Comparison of ENCODE assay signal across 10 mouse cellular contexts in genomic region chr8:47082201-47083027, GRCm38 (mm10).
DNase-seq lines count a peak whose midpoint lies in the region; ATAC-seq and TF ChIP-seq lines count a peak whose summit lies in the region.
"Had no signal": no experiment of that assay in that cellular context is flagged by ENCODE, and none has a peak within 500 bp of the region (broad histone marks: within the 10 kb centered on the region; RNA-seq: fewer than 3 reads in every experiment).

No protein-coding gene starts in this region.

- H3K9ac ChIP-seq in midbrain, embryonic 11.5 days (ENCODE audit: low read length), result no peak overlapping the region
- H3K9ac ChIP-seq: neural tube, embryonic 12.5 days had no signal

- no peak for TF ChIP-seq CTCF in small intestine, adult 2 months (IDR thresholded peaks at IDR 0.05; ENCODE audit: extremely low read depth, insufficient read length, insufficient replicate concordance, low read depth, low read length)

- H3K4me1 ChIP-seq in small intestine, adult 2 months (ENCODE audit: control insufficient read depth, insufficient read depth, insufficient read length, low read length), result no peaks in the 10 kb centered on the region
- no peaks in the 10 kb centered on the region for H3K4me1 ChIP-seq in midbrain, embryonic 11.5 days (ENCODE audit: control insufficient read depth, insufficient read depth, low read length)
- H3K4me1 ChIP-seq: neural tube, embryonic 12.5 days had no signal

- ATAC-seq in midbrain, embryonic 11.5 days (ENCODE audit: low FRiP score), result no peak
- ATAC-seq in monocyte, adult 5-6 weeks (replicated peaks; ENCODE audit: insufficient number of reproducible peaks, low FRiP score, low TSS enrichment, poor library complexity, severe bottlenecking), result no peak

- peak; percentile 83 for DNase-seq in heart, adult 11 months
- no peak for DNase-seq in heart, adult 8-10 months (ENCODE audit: low spot score)
- DNase-seq in ovary, postnatal 36 days (ENCODE audit: low spot score), result peak; percentile 5
- no peak for DNase-seq in ovary, postnatal 10 days (ENCODE audit: low spot score)
- DNase-seq in kidney, postnatal 14 days, result peak; percentile 51
- DNase-seq in midbrain, embryonic 11.5 days (ENCODE audit: low spot score, missing footprints), result no peak
- DNase-seq: cerebellum, postnatal 25 days had no signal

- TF ChIP-seq POLR2A in small intestine, adult 2 months (IDR thresholded peaks at IDR 0.05; ENCODE audit: low read depth, low read length), result no peak

- H3K4me3 ChIP-seq in small intestine, adult 2 months (ENCODE audit: low read depth, low read length), result peak overlapping the region; percentile 13; the same call in 1 of the 2 replicates
- H3K4me3 ChIP-seq in midbrain, embryonic 11.5 days (ENCODE audit: low read depth, low read length), result no peak overlapping the region
- H3K4me3 ChIP-seq: neural tube, embryonic 12.5 days had no signal

- no peak overlapping the region for H3K4me2 ChIP-seq in midbrain, embryonic 11.5 days
- H3K4me2 ChIP-seq: neural tube, embryonic 12.5 days had no signal

- H3K9me3 ChIP-seq in midbrain, embryonic 11.5 days (ENCODE audit: control insufficient read depth, low read length), result no peaks in the 10 kb centered on the region
- H3K9me3 ChIP-seq: neural tube, embryonic 12.5 days had no signal

- no peaks in the 10 kb centered on the region for H3K36me3 ChIP-seq in small intestine, adult 2 months (ENCODE audit: control insufficient read depth, insufficient read depth, low read length)
- H3K36me3 ChIP-seq in midbrain, embryonic 11.5 days (ENCODE audit: control insufficient read depth, insufficient read depth, low read length), result no peaks in the 10 kb centered on the region
- H3K36me3 ChIP-seq: neural tube, embryonic 12.5 days had no signal

- H3K27me3 ChIP-seq in small intestine, adult 2 months (ENCODE audit: control insufficient read depth, insufficient read depth, low read length), result no peaks in the 10 kb centered on the region
- no peaks in the 10 kb centered on the region for H3K27me3 ChIP-seq in midbrain, embryonic 11.5 days (ENCODE audit: control insufficient read depth, insufficient read depth, low read length)
- H3K27me3 ChIP-seq: neural tube, embryonic 12.5 days had no signal

- WGBS in small intestine, adult 2 months, result 71% methylated on average over 22 of the region's 22 CpGs
- 91% methylated on average over 22 of the region's 22 CpGs for WGBS in midbrain, embryonic 11.5 days

- no peak overlapping the region for H3K27ac ChIP-seq in small intestine, adult 2 months (ENCODE audit: insufficient read depth, low read depth, low read length)
- no peak overlapping the region for H3K27ac ChIP-seq in midbrain, embryonic 11.5 days (ENCODE audit: low read depth, low read length)
- H3K27ac ChIP-seq: neural tube, embryonic 12.5 days had no signal

Comparison
In these comparisons a context has a peak if more than half of its experiments do, and no peak if none do; other contexts are left out.
1. DNase-seq: peak in heart, adult 11 months (single experiment), ovary, postnatal 36 days (single experiment) and kidney, postnatal 14 days (single experiment); none in heart, adult 8-10 months (single experiment), ovary, postnatal 10 days (single experiment) and midbrain, embryonic 11.5 days (single experiment).